Mouse (Mus musculus) bone marrow, adult 2 months (tissue): ENCODE measurements around the gene Pde4d. TPM values are rescaled to one million over a fixed set of nuclear protein-coding genes. Genes with fewer than 3 reads are reported as not detected.

Experiments
- H3K27ac ChIP-seq: fragments of 200-500 bp; 2 replicates; pipeline ENCODE4 v1.5.1; 2012; ENCODE audit warnings: low read depth, mild to moderate bottlenecking, control low read depth, inconsistent platforms, low read length; ENCODE audit not compliant: control insufficient read depth, poor library complexity, insufficient read depth
- H3K4me1 ChIP-seq: fragments of 200-500 bp; 2 replicates; pipeline ENCODE4 v1.6.1; 2011; ENCODE audit warnings: low read length; ENCODE audit not compliant: control insufficient read depth, insufficient read depth
- H3K4me3 ChIP-seq: fragments of 200-500 bp; replicated peaks from 2 replicates; pipeline ENCODE3; 2011; ENCODE audit warnings: mild to moderate bottlenecking, low read depth, low read length, control low read depth; ENCODE audit not compliant: control insufficient read depth
- CTCF ChIP-seq: fragments of 200-500 bp; IDR thresholded peaks from 2 replicates; pipeline ENCODE4 v1.5.1; 2011; ENCODE audit warnings: low read length, control low read depth; ENCODE audit not compliant: control insufficient read depth, insufficient read depth
- POLR2A ChIP-seq: fragments of 200-500 bp; IDR thresholded peaks from 2 replicates; pipeline ENCODE4 v1.6.1; 2011; ENCODE audit warnings: low read depth, mild to moderate bottlenecking, control low read depth, low read length, borderline replicate concordance; ENCODE audit not compliant: control insufficient read depth
- WGBS: fragments of 180-500 bp; shearing (Covaris S2); methylation state at CpG from one replicate; pipeline ENCODE4 v1.1.7; 2018; 5-methylcytosine and 5-hydroxymethylcytosine counted together
- polyA plus RNA-seq: library from polyadenylated mRNA; stranded (reverse); fragments of >200 nt; gene quantifications from 2 replicates; pipeline ENCODE4 v1.2.4, GENCODE M21; 2011; ENCODE audit warnings: low replicate concordance; ENCODE audit not compliant: missing spikeins, insufficient read depth, insufficient read length

The Pde4d gene
- polyA plus RNA-seq, 1 experiment: 17.6 TPM

- Histone ChIP-seq H3K4me3 (no peak overlapping the region), H3K27ac (peak overlapping the region; percentile 77), H3K4me1 (peaks cover 1% of the 10 kb centered on the region; the same call in 1 of the 2 replicates)
- 61% methylated on average over 10 of the region's 10 CpGs for WGBS
- TF ChIP-seq POLR2A (no peak), CTCF (no peak)
Measured at GRCm38 (mm10) chr13:109665803-109666403, 1216.2 kb downstream of the Pde4d start.

GRCm38 (mm10) chr13:109669965-109670364 lies 1220.2 kb downstream of the Pde4d start:
- no peak overlapping the region for H3K4me3 ChIP-seq
- WGBS: 92% methylated on average over 4 of the region's 4 CpGs
- TF ChIP-seq CTCF (no peak), POLR2A (no peak)
- peaks cover 1% of the 10 kb centered on the region; the same call in 1 of the 2 replicates for H3K4me1 ChIP-seq
- H3K27ac ChIP-seq: no peak overlapping the region

GRCm38 (mm10) chr13:109671589-109672347 lies 1222.0 kb downstream of the Pde4d start:
- 63% methylated on average over 8 of the region's 8 CpGs for WGBS
- H3K27ac ChIP-seq: no peak overlapping the region
- H3K4me3 ChIP-seq: no peak overlapping the region
- no peak for TF ChIP-seq CTCF
- TF ChIP-seq POLR2A: no peak
- H3K4me1 ChIP-seq: peaks cover 1% of the 10 kb centered on the region; the same call in 1 of the 2 replicates

GRCm38 (mm10) chr13:109677047-109677446 lies 1227.3 kb downstream of the Pde4d start:
- no peak overlapping the region for H3K27ac ChIP-seq
- no peaks in the 10 kb centered on the region for H3K4me1 ChIP-seq
- H3K4me3 ChIP-seq: no peak overlapping the region
- TF ChIP-seq POLR2A (no peak), CTCF (no peak)
- WGBS: 62% methylated on average over 4 of the region's 4 CpGs

- H3K4me1 ChIP-seq: peaks cover 1% of the 10 kb centered on the region; the same call in 1 of the 2 replicates
- 62% methylated on average over 3 of the region's 3 CpGs for WGBS
- TF ChIP-seq POLR2A: no peak
- no peak for TF ChIP-seq CTCF
- H3K4me3 ChIP-seq: no peak overlapping the region
- no peak overlapping the region for H3K27ac ChIP-seq
Measured at GRCm38 (mm10) chr13:109677617-109678016, 1227.9 kb downstream of the Pde4d start.

- Histone ChIP-seq H3K27ac (no peak overlapping the region), H3K4me3 (no peak overlapping the region), H3K4me1 (peaks cover 1% of the 10 kb centered on the region; the same call in 1 of the 2 replicates)
- TF ChIP-seq POLR2A (no peak), CTCF (no peak)
- WGBS: 49% methylated on average over 1 of the region's 1 CpGs
Measured at GRCm38 (mm10) chr13:109678991-109679390, 1229.2 kb downstream of the Pde4d start.

GRCm38 (mm10) chr13:109680229-109680628 lies 1230.5 kb downstream of the Pde4d start:
- H3K4me3 ChIP-seq: no peak overlapping the region
- 54% methylated on average over 8 of the region's 8 CpGs for WGBS
- TF ChIP-seq POLR2A: no peak
- peaks cover 1% of the 10 kb centered on the region; the same call in 1 of the 2 replicates for H3K4me1 ChIP-seq
- no peak overlapping the region for H3K27ac ChIP-seq

- no peak for TF ChIP-seq CTCF
- TF ChIP-seq POLR2A: no peak
- 37% methylated on average over 4 of the region's 4 CpGs for WGBS
- H3K4me3 ChIP-seq: no peak overlapping the region
- H3K4me1 ChIP-seq: peaks cover 1% of the 10 kb centered on the region; the same call in 1 of the 2 replicates
- H3K27ac ChIP-seq: no peak overlapping the region
Measured at GRCm38 (mm10) chr13:109681699-109682293, 1232.0 kb downstream of the Pde4d start.
